Mouse (Mus musculus) olfactory bulb, adult 2 months (tissue): ENCODE measurements around the gene Pacrg. TPM values are rescaled to one million over a fixed set of nuclear protein-coding genes. Genes with fewer than 3 reads are reported as not detected.
A peak's percentile ranks its signal among the peaks of the same experiment; 100 is the strongest.

ENCODE experiments used
- H3K27ac ChIP-seq: fragments of 200-500 bp; 2 replicates; pipeline ENCODE4 v1.5.1; 2012; ENCODE audit warnings: low read depth, low read length; ENCODE audit not compliant: insufficient read depth
- H3K4me1 ChIP-seq: fragments of 200-500 bp; 2 replicates; pipeline ENCODE4 v1.6.1; 2012; ENCODE audit warnings: low read length; ENCODE audit not compliant: control insufficient read depth, insufficient read depth
- H3K4me3 ChIP-seq: fragments of 200-500 bp; 2 replicates; pipeline ENCODE4 v1.5.1; 2012; ENCODE audit warnings: mild to moderate bottlenecking, low read depth, low read length, moderate library complexity; ENCODE audit not compliant: insufficient read depth
- CTCF ChIP-seq: fragments of 200-500 bp; IDR thresholded peaks from 2 replicates; pipeline ENCODE4 v1.5.1; 2012; ENCODE audit warnings: low read depth, mild to moderate bottlenecking, low read length, moderate library complexity; ENCODE audit not compliant: insufficient read depth
- POLR2A ChIP-seq: fragments of 200-500 bp; IDR thresholded peaks from 2 replicates; pipeline ENCODE4 v1.6.1; 2012; ENCODE audit warnings: mild to moderate bottlenecking, low read depth, low read length, moderate library complexity; ENCODE audit not compliant: insufficient read depth
- WGBS: fragments of 180-500 bp; shearing (Covaris S2); methylation state at CpG from one replicate; pipeline ENCODE4 v1.1.7; 2018; 5-methylcytosine and 5-hydroxymethylcytosine counted together
- polyA plus RNA-seq: library from polyadenylated mRNA; stranded (reverse); fragments of >200 nt; gene quantifications from 2 replicates; pipeline ENCODE4 v1.2.4, GENCODE M21; 2012; ENCODE audit warnings: low replicate concordance; ENCODE audit not compliant: missing spikeins, insufficient read depth, insufficient read length

The Pacrg gene
- polyA plus RNA-seq, 1 experiment = not detected

DNA sequence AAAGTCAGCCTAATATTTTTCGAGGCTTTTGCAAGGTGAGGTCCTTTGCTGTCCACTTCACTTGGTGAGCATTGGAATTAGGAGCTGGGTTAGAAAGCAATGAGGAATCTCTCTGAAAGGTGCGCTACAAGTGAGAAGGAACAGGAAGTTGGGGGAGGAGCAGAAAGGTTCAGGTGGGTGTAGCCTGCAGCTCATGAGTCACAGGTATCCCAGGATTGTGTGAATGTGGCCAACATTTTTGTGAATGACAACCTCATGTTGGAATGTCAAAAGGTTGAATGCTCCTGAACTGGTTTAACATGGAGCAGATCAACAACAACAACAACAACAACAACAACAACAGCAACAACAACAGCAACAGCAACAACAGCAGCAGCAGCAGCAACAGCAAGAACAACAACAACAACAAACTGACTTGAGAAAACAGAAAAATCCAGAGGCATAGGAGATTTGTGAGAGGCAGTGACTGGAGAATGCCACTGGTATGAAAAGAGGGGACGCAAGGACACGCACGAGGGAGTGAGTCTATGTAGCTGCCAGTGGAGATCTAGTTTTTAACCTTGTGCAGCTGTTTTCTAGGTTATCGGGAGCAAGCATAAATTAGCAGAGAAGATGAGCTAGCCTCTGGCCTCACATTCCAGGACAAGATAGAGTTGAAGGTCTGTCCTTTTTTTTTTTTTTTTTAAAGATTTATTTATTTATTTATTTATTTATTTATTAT is 341.0 kb downstream of the Pacrg start:
- Histone ChIP-seq H3K4me3 (no peak overlapping the region), H3K4me1 (peaks cover 12% of the 10 kb centered on the region), H3K27ac (no peak overlapping the region)
- WGBS = 90% methylated on average over 6 of the region's 6 CpGs
- TF ChIP-seq POLR2A = no peak
- TF ChIP-seq CTCF = no peak

- peak overlapping the region; percentile 32 for H3K27ac ChIP-seq
- no peak overlapping the region for H3K4me3 ChIP-seq
- H3K4me1 ChIP-seq = peaks cover 17% of the 10 kb centered on the region
- TF ChIP-seq POLR2A (no peak), CTCF (no peak)
- 32% methylated on average over 4 of the region's 4 CpGs for WGBS
These were observed 342.2 kb downstream of the Pacrg start for GRCm38 (mm10) chr17:10497781-10498420.

GRCm38 (mm10) chr17:10496066-10496465 is 344.0 kb downstream of the Pacrg start:
- H3K4me1 ChIP-seq = peaks cover 18% of the 10 kb centered on the region
- no peak for TF ChIP-seq POLR2A
- TF ChIP-seq CTCF = no peak
- WGBS = 87% methylated on average over 8 of the region's 8 CpGs
- no peak overlapping the region for H3K4me3 ChIP-seq
- H3K27ac ChIP-seq = no peak overlapping the region

- 56% methylated on average over 8 of the region's 8 CpGs for WGBS
- TF ChIP-seq POLR2A (no peak), CTCF (no peak)
- Histone ChIP-seq H3K4me1 (peaks cover 16% of the 10 kb centered on the region; the same call in 1 of the 2 replicates), H3K4me3 (no peak overlapping the region), H3K27ac (no peak overlapping the region)
These were observed 344.5 kb downstream of the Pacrg start for GRCm38 (mm10) chr17:10495588-10495987.

GRCm38 (mm10) chr17:10493124-10493523 is 347.0 kb downstream of the Pacrg start:
- TF ChIP-seq CTCF (no peak), POLR2A (no peak)
- H3K27ac ChIP-seq = no peak overlapping the region
- WGBS = 64% methylated on average over 3 of the region's 3 CpGs

DNA sequence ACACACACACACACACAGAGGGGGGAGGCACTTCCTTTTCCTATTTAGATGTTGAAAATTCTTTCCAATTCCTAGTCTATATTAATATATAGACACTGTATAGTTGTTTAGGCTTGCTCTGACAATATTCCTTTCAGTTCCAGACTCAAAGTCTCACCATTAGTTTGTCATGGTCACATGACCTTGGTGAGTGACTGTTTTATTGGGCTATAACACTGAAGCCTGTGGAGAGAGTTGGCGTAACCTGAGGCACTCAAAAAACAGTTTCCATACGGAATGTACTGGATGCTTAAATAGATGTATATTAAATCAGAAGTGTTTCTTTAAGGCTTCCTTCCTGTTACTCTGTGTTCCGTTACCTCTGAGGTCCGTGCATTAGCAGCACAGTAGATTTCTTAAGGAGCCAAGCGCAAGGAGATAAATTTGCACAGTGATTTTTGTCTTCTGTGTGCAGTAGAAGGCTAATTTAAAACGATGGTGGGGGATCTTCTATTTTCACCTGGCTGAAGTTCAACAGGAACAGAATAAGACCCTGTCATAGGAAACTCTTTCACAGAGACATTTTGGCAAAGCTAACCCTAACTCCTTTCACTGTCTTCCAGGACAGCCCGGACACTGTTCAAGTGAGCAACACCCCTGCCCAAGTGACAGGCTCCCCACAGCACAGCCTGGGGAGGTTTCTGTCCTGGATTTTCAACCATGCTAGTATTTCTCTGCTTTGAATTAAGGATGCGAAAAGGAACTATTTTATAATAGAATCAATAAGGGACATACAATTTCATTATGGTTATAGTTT is 349.5 kb downstream of the Pacrg start:
- WGBS = 68% methylated on average over 8 of the region's 8 CpGs
- Histone ChIP-seq H3K27ac (no peak overlapping the region), H3K4me1 (peaks cover 19% of the 10 kb centered on the region; the same call in 1 of the 2 replicates), H3K4me3 (no peak overlapping the region)
- TF ChIP-seq POLR2A = no peak
- no peak for TF ChIP-seq CTCF

More at GRCm38 (mm10) chr17:10493124-10493523, 347.0 kb downstream of the Pacrg start:
- peaks cover 17% of the 10 kb centered on the region; the same call in 1 of the 2 replicates for H3K4me1 ChIP-seq
- no peak overlapping the region for H3K4me3 ChIP-seq

DNA sequence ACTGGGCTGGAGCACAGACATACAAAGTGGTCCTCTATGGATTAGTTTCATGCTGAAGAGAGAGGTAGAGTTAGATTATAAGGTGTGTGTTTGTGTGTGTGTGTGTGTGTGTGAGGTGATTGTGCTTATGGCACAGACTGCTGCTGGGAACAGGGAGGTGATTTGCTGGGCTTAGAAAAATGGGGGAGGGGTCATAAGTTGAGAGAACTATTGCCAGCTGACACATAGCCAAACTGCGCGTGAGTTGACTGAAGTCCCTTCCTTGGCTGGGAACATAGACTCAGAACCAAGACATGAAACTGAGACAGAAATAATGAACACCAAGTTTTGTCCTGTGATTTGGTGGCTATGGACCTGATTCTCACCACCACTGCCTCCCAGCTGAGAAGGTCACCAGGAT is 351.2 kb downstream of the Pacrg start:
- WGBS = 86% methylated on average over 2 of the region's 2 CpGs
- no peak overlapping the region for H3K4me3 ChIP-seq
- H3K27ac ChIP-seq = no peak overlapping the region
- H3K4me1 ChIP-seq = peaks cover 24% of the 10 kb centered on the region
- no peak for TF ChIP-seq POLR2A
- no peak for TF ChIP-seq CTCF

DNA sequence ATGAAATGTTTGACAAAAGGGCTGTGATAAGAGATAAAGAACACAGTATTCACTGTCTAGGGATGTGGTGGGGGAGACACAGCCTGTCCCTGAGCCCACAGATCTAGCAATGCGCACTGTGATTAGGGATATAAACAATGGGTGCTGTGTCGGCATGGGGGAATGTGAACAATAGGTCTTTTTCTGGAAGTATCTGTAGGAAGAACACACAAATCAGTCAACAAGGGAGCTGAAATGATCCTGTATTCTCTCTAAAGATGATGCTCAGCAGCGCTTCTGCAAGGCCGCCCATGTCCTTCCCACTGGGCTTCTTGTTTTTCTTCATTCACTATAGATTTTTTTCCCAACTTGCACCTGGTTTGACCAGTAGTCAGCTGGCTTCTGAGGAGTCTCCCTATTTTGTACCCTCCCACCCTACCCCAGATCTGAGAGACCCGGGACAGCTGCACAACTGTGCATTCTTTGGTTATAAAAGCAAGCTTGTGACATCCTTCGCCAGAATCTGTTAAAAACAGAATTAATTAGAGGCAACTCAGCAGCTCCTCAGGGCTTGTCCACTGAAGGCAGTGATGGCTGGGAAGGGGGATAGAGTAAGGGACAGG is 356.1 kb downstream of the Pacrg start:
- 41% methylated on average over 6 of the region's 6 CpGs for WGBS
- Histone ChIP-seq H3K27ac (peak overlapping the region; percentile 87), H3K4me3 (no peak overlapping the region), H3K4me1 (peaks cover 17% of the 10 kb centered on the region)
- TF ChIP-seq CTCF (no peak), POLR2A (no peak)
